Mouse (Mus musculus): ENCODE results near the gene Ddx5.

DNA sequence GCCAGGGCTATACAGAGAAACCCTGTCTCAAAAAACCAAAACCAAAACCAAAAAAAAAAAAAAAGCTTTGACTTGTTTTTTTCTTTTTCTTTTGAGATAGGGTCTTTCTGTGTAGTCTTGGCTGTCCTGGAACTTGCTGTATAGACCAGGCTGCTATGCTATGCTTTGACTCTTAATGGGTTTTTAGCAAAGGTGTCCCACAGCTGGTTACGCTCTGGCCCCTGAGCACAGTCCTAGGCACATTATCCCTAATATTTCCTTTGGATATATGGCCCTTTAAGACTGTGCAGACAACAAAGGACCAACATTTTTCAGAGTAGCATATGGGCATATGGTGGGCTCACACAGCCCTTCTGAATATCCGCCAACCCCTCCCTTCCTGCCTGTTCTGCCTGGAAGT is 49.9 kb downstream of the Ddx5 start:
- TF ChIP-seq CTCF (IDR thresholded peaks at IDR 0.05; ENCODE audit: low read depth) (no peak), EP300 (IDR thresholded peaks at IDR 0.05; ENCODE audit: low read depth) (no peak)

All from heart, postnatal 0 days (tissue).